8 mouse cellular contexts compared by ENCODE assay signal in genomic region chr8:128724819-128725218, GRCm38 (mm10). TPM values are rescaled to one million over a fixed set of nuclear protein-coding genes. Genes with fewer than 3 reads are reported as not detected.
DNase-seq lines count a peak whose midpoint lies in the region; ATAC-seq and TF ChIP-seq lines count a peak whose summit lies in the region.

No protein-coding gene starts in this region.

- peak; percentile 73 for TF ChIP-seq CTCF in heart, adult 2 months (IDR thresholded peaks at IDR 0.05)

- H3K4me1 ChIP-seq in heart, adult 2 months (ENCODE audit: control insufficient read depth, insufficient read depth, low read length) = no peaks in the 10 kb centered on the region

- intact Hi-C loops in heart, adult 2 months (cut with DNase I) = no loop called here
- intact Hi-C loops in heart, postnatal 25 days (cut with DNase I) = no loop called here

- WGBS in heart, adult 2 months = 24% methylated on average over 1 of the region's 1 CpGs

- DNase-seq in heart, adult 2 months = peak in 1 of 2 experiments; percentile 10
- no peak for DNase-seq in heart, postnatal 25 days (ENCODE audit: low spot score)
- DNase-seq in 416B (ENCODE audit: low read depth) (peak; percentile 74), WW6 (ENCODE audit: low read depth, low spot score) (peak; percentile 18)
- peak; percentile 17 to 26 for DNase-seq in lung, postnatal 4 days
- no peak for DNase-seq in heart, adult 18-20 months

- H3K4me3 ChIP-seq in heart, adult 2 months = no peak overlapping the region

- H3K36me3 ChIP-seq in heart, adult 2 months (ENCODE audit: control insufficient read depth, insufficient read depth, low read length) = peaks cover 28% of the 10 kb centered on the region

- TF ChIP-seq POLR2A in heart, adult 2 months (IDR thresholded peaks at IDR 0.05; ENCODE audit: insufficient read depth, low read depth, low read length) = no peak

- ATAC-seq in hematopoietic stem cell, adult 5-6 weeks (replicated peaks in 1 of 2; ENCODE audit: insufficient read depth in 1 of 2, low FRiP score in 2 of 2, low TSS enrichment in 1 of 2, low read depth in 1 of 2, poor library complexity in 2 of 2, severe bottlenecking in 2 of 2) = peak; percentile 45 to 56; a peak in 2 of 4 replicates
- no peak for ATAC-seq in erythroid progenitor cell, adult 5-6 weeks (replicated peaks; ENCODE audit: low FRiP score, poor library complexity, severe bottlenecking)

- H3K27me3 ChIP-seq in heart, adult 2 months (ENCODE audit: control insufficient read depth, insufficient read depth, low read length) = no peaks in the 10 kb centered on the region

- no peak overlapping the region for H3K9ac ChIP-seq in heart, adult 2 months (ENCODE audit: low read depth, low read length)

- H3K79me2 ChIP-seq in heart, adult 2 months (replicated peaks; ENCODE audit: control insufficient read depth, insufficient read depth, low read length) = no peaks in the 10 kb centered on the region

- H3K27ac ChIP-seq in heart, adult 2 months = no peak overlapping the region

- TF ChIP-seq EP300 in heart, adult 2 months (IDR thresholded peaks at IDR 0.05; ENCODE audit: insufficient read depth, low read depth, low read length) = 0 out of 2 replicates have a peak, but pooled peaks have one; percentile 13

RNA-seq across cellular contexts. Expression of gene Itgb1, which starts 39.4 kb away (rescaled TPM):
- total RNA-seq in heart, adult 2 months (2021) = 100 to 1,000 TPM; 338 to 365 TPM
- 80.5 and 178 TPM in 2 replicates for polyA plus RNA-seq in heart, adult 2 months (2012; rRNA removed)
- 100 to 1,000 TPM; 383 to 412 TPM for total RNA-seq in heart, postnatal 25 days (2021)
- total RNA-seq in hematopoietic stem cell, adult 5-6 weeks (2017) = 189 and 191 TPM in 2 replicates
- 81.3 and 84.0 TPM in 2 replicates for total RNA-seq in erythroid progenitor cell, adult 5-6 weeks (2015; ENCODE audit: low replicate concordance)
- 111 and 145 TPM in 2 replicates for total RNA-seq in erythroid progenitor cell, adult 5-6 weeks (2017; ENCODE audit: low replicate concordance)
- 100 to 1,000 TPM; 307 to 323 TPM for total RNA-seq in heart, adult 18-20 months (2021)

Comparison
In these comparisons a context has a peak if more than half of its experiments do, and no peak if none do; other contexts are left out.
1. DNase-seq: peak in 416B (single experiment), WW6 (single experiment) and lung, postnatal 4 days (2 of 2); none in heart, postnatal 25 days (single experiment) and heart, adult 18-20 months (0 of 2).